Mouse (Mus musculus) naive thymus-derived CD4-positive, alpha-beta T cell, adult 5 months (primary cell): ENCODE data around the gene Gm9639. TPM values are rescaled to one million over a fixed set of nuclear protein-coding genes. Genes with fewer than 3 reads are reported as not detected.

Experiments
- polyA plus RNA-seq: library from polyadenylated mRNA; unstranded; fragments of 100-300 nt; shearing (Covaris generic); gene quantifications from one replicate; pipeline ENCODE4 v1.2.1, GENCODE M21; 2017

Gene Gm9639
- polyA plus RNA-seq = not detected

DNA sequence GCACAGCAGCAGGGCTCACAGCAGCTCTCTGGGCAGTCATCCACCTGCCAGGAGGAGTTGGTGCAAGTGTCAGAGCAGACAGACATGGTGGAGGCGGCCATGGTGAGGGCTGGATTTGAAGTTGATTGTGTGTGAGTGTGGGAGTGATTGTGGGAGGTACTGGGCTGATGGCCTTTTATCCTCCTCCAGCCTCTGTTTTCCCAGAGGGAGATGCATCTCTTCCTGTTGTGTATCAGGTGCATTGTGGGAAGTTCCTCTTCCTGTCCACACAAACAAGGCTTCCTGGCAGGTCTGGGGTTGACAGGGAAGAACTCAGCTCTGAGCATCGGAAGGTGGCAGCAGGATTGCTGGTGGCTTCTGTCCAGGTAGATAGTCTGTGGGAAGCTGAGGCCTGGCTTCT lies at the start of gene Gm9639:
TSS of gene Gm9639 (minus strand) at position 101 of the 400 bp plus-strand sequence.

GRCm38 (mm10) chr10:77835647-77836046 lies 40.8 kb upstream of the Gm9639 start, which contains the start of gene Krtap10-10:
Gene Krtap10-10 (plus strand): TSS chr10:77835947.

DNA sequence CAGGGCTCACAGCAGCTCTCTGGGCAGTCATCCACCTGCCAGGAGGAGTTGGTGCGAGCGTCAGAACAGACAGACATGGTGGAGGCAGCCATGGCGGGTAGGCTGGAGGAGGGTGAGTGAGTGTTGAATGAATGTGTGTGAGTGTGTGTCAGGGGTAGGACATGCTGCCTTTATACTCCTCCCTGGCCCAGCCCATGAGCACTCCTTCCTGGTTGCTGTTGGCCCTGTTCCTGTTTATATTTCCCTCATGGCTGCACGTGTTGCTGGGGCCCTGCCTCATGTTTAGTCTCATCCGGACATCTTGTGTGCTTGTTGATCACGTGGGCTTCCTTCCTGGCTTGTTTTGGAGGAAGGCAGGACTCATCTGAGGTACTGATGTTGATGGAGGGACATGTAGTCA lies 32.1 kb upstream of the Gm9639 start, which contains the start of gene Krtap10-4:
TSS of gene Krtap10-4 (minus strand) at position 145 of the 400 bp plus-strand sequence.

DNA sequence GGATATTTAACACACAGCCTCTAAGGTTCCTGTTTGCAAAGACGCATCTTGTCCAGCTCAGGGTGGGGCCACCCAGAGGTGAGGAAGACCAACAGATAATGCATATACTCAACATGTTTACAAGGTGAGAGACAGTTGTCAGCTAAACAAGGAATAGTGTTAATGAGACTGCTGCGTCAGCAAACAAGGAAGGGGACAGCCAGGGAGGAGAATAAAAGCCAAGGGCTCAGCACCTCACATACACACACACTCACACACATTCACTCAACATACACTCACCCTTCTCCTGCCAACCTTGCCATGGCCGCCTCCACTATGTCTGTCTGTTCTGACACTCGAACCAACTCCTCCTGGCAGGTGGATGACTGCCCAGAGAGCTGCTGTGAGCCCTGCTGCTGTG lies 19.5 kb upstream of the Gm9639 start, which contains the start of gene Gm2696:
TSS of gene Gm2696 (plus strand) at position 301 of the 400 bp plus-strand sequence.

DNA sequence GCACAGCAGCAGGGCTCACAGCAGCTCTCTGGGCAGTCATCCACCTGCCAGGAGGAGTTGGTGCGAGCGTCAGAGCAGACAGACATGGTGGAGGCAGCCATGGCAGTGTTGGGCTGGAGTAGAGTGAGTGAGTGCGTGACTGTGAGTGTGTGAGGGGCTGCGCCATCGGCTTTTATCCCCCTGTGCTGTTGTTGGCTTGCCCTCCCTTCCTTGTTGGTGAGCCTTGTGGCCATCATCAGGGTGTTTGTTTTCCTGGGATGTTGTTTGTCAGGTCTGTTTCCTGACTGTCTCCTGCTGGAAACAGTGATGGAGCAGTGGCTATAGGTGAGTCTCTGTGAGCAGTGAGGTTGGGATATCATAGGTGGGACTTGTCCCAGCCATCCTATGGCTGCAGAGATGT lies 16.9 kb upstream of the Gm9639 start, which contains the start of gene Gm9507:
TSS of gene Gm9507 (minus strand) at position 101 of the 400 bp plus-strand sequence.

DNA sequence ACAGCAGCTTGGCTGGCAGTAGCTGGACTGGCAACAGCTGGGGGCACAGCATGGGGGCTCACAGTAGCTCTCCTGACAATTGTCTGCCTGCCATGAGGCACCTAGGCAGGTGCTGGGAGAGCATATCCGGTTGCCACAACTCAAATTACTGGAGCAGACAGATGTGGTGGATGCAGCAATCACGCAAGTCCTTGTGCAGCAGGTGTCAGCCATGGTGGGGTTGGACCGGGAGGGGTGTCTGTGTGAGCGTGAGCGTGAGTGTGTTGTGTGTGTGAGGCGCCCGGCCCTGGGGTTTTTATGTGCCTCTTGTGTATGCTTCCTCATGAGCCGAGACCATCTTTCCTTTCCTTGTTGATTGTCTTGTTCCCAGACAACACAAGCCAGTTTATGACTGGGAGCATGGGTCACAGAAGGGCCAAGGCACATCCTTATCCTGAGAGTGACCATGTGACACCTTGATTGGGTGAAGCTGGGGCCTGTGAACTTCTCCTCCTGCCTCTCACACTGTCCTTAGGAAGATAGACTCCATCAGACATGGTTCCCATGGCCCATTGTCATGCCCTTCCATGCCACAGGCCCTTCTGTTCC lies 4.1 kb upstream of the Gm9639 start, which contains the start of gene Gm19668:
TSS of gene Gm19668 (minus strand) at position 213 of the 588 bp plus-strand sequence.

GRCm38 (mm10) chr10:77787876-77788275 lies 7.0 kb downstream of the Gm9639 start, which contains the start of gene Gm7137:
Gene Gm7137 (minus strand): TSS chr10:77788200.

GRCm38 (mm10) chr10:77782442-77782841 lies 12.4 kb downstream of the Gm9639 start, which contains the start of gene Gm3250:
Gene Gm3250 (minus strand): TSS chr10:77782542.

GRCm38 (mm10) chr10:77776844-77777243 lies 18.0 kb downstream of the Gm9639 start, which contains the start of gene Gm7138:
Gene Gm7138 (minus strand): TSS chr10:77776944.

DNA sequence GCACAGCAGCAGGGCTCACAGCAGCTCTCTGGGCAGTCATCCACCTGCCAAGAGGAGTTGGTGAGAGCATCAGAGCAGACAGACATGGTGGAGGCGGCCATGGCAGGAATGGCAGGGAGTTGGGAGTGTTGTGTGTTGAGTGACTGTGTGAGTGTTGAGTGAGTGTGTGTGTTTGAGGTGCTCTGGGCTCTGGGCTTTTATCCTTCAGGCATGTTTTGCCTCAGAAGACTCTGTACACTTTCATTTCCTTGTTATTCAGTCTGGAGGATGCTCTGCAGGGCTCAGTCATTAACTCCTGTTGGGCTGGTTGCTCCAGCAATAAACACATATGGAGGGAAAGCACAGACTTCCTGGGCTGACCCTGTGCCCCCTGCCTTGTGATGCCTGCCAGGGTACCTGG lies 23.7 kb downstream of the Gm9639 start, which contains the start of gene Gm3238:
TSS of gene Gm3238 (minus strand) at position 101 of the 400 bp plus-strand sequence.

DNA sequence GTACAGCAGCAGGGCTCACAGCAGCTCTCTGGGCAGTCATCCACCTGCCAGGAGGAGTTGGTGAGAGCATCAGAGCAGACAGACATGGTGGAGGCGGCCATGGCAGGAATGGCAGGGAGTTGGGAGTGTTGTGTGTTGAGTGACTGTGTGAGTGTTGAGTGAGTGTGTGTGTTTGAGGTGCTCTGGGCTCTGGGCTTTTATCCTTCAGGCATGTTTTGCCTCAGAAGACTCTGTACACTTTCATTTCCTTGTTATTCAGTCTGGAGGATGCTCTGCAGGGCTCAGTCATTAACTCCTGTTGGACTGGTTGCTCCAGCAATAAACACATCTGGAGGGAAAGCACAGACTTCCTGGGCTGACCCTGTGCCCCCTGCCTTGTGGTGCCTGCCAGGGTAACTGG lies 35.3 kb downstream of the Gm9639 start, which contains the start of gene Gm3233:
TSS of gene Gm3233 (minus strand) at position 101 of the 400 bp plus-strand sequence.

DNA sequence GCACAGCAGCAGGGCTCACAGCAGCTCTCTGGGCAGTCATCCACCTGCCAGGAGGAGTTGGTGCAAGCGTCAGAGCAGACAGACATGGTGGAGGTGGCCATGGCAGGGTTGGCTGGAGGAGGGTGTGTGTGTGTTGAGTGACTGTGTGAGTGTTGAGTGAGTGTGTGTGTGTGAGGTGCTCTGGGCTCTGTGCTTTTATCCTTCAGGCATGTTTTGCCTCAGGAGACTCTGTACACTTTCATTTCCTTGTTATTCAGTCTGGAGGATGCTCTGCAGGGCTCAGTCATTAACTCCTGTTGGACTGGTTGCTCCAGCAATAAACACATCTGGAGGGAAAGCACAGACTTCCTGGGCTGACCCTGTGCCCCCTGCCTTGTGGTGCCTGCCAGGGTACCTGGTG lies 43.6 kb downstream of the Gm9639 start, which contains the start of gene Gm9736:
TSS of gene Gm9736 (minus strand) at position 101 of the 400 bp plus-strand sequence.

Other genes starting within 250 kb of the Gm9639 start
- 123 TPM for gene Pttg1ip, start 213.4 kb downstream of the Gm9639 start, polyA plus RNA-seq
- gene Sumo3, start 189.0 kb downstream of the Gm9639 start, polyA plus RNA-seq = 113 TPM
- not detected for gene Gm49325, start 188.9 kb downstream of the Gm9639 start, polyA plus RNA-seq
- gene Ube2g2, start 172.8 kb downstream of the Gm9639 start, polyA plus RNA-seq = 55.7 TPM
- gene Tspear, start 108.5 kb downstream of the Gm9639 start, polyA plus RNA-seq = not detected
- not detected for gene Gm19402, start 104.3 kb downstream of the Gm9639 start, polyA plus RNA-seq
- not detected for gene Gm9508, start 97.8 kb downstream of the Gm9639 start, polyA plus RNA-seq
- not detected for gene Gm10272, start 88.5 kb downstream of the Gm9639 start, polyA plus RNA-seq
- not detected for gene Gm10024, start 83.6 kb downstream of the Gm9639 start, polyA plus RNA-seq
- not detected for gene Gm10142, start 79.3 kb downstream of the Gm9639 start, polyA plus RNA-seq
- gene Krtap12-1, start 74.5 kb downstream of the Gm9639 start, polyA plus RNA-seq = not detected
- gene Gm10100, start 68.6 kb downstream of the Gm9639 start, polyA plus RNA-seq = not detected
- gene Gm18596, start 52.4 kb downstream of the Gm9639 start, polyA plus RNA-seq = not detected
- gene Gm9736, start 43.7 kb downstream of the Gm9639 start, polyA plus RNA-seq = not detected
- not detected for gene Gm3233, start 35.4 kb downstream of the Gm9639 start, polyA plus RNA-seq
- gene Gm3238, start 23.8 kb downstream of the Gm9639 start, polyA plus RNA-seq = not detected
- not detected for gene Gm7138, start 18.1 kb downstream of the Gm9639 start, polyA plus RNA-seq
- gene Gm3250, start 12.5 kb downstream of the Gm9639 start, polyA plus RNA-seq = not detected
- not detected for gene Gm7137, start 6.9 kb downstream of the Gm9639 start, polyA plus RNA-seq
- not detected for gene Gm19668, start 4.1 kb upstream of the Gm9639 start, polyA plus RNA-seq
- gene Gm9507, start 16.8 kb upstream of the Gm9639 start, polyA plus RNA-seq = not detected
- not detected for gene Gm2696, start 19.6 kb upstream of the Gm9639 start, polyA plus RNA-seq
- not detected for gene Krtap10-4, start 32.0 kb upstream of the Gm9639 start, polyA plus RNA-seq
- not detected for gene Krtap10-10, start 40.9 kb upstream of the Gm9639 start, polyA plus RNA-seq
- gene Gm36176, start 51.7 kb upstream of the Gm9639 start, polyA plus RNA-seq = not detected
- gene Gm10318, start 57.8 kb upstream of the Gm9639 start, polyA plus RNA-seq = not detected
- not detected for gene Gm3285, start 66.9 kb upstream of the Gm9639 start, polyA plus RNA-seq
- 0.11 TPM for gene Lrrc3, start 107.5 kb upstream of the Gm9639 start, polyA plus RNA-seq
- not detected for gene Trpm2, start 175.5 kb upstream of the Gm9639 start, polyA plus RNA-seq
- 7.4 TPM for gene 1810043G02Rik, start 183.4 kb upstream of the Gm9639 start, polyA plus RNA-seq
- 128 TPM for gene Pfkl, start 215.0 kb upstream of the Gm9639 start, polyA plus RNA-seq
- gene Dnmt3l, start 246.9 kb upstream of the Gm9639 start, polyA plus RNA-seq = not detected
- 0.22 TPM for gene Aire, start 248.5 kb upstream of the Gm9639 start, polyA plus RNA-seq